Mouse (Mus musculus) heart, postnatal 0 days (tissue): ENCODE results near the gene Suv39h1. TPM values are rescaled to one million over a fixed set of nuclear protein-coding genes. Genes with fewer than 3 reads are reported as not detected.
A peak's percentile ranks its signal among the peaks of the same experiment; 100 is the strongest.
"Not testable (repeated sequence)": the region's sequence is repeated elsewhere in the genome, so short reads cannot be mapped to it uniquely, and the experiment has no call there.

Experiments used
- ATAC-seq: fragments of 200-750 bp; cut with Nextera tagmentation; 2 replicates; pipeline ENCODE4 v1.8.0; 2017; ENCODE audit warnings: low read depth, moderate number of reproducible peaks, moderate library complexity; ENCODE audit not compliant: insufficient read depth
- DNase-seq: peaks from one replicate; pipeline ENCODE4 v3.0.0-alpha.2; 2016; ENCODE audit warnings: low spot score
- H3K27ac ChIP-seq: fragments of 300-500 bp; sonication (generic); 2 replicates; pipeline ENCODE4 v1.5.1; 2014; ENCODE audit warnings: low read depth, mild to moderate bottlenecking
- H3K27me3 ChIP-seq: fragments of 300-500 bp; sonication (generic); 2 replicates; pipeline ENCODE4 v1.6.1; 2014; ENCODE audit warnings: low read length, mixed read lengths; ENCODE audit not compliant: control insufficient read depth, insufficient read depth
- H3K36me3 ChIP-seq: fragments of 300-500 bp; sonication (generic); replicated peaks from 2 replicates; pipeline ENCODE4 v1.6.1; 2014; ENCODE audit warnings: low read length, mixed read lengths; ENCODE audit not compliant: control insufficient read depth, insufficient read depth
- H3K4me1 ChIP-seq: fragments of 300-500 bp; sonication (generic); 2 replicates; pipeline ENCODE4 v1.6.1; 2014; ENCODE audit warnings: antibody characterized with exemption; ENCODE audit not compliant: control insufficient read depth, insufficient read depth
- H3K4me2 ChIP-seq: fragments of 300-500 bp; sonication (generic); 2 replicates; pipeline ENCODE4 v1.6.1; 2014; ENCODE audit warnings: low read depth, mild to moderate bottlenecking, low read length, moderate library complexity
- H3K4me3 ChIP-seq: fragments of 300-500 bp; sonication (generic); 2 replicates; pipeline ENCODE4 v1.5.1; 2014; ENCODE audit warnings: low read depth, low read length
- H3K9ac ChIP-seq: fragments of 300-500 bp; sonication (generic); replicated peaks from 2 replicates; pipeline ENCODE4 v1.6.1; 2014; ENCODE audit warnings: low read depth, low read length, mixed read lengths
- H3K9me3 ChIP-seq: fragments of 300-500 bp; sonication (generic); replicated peaks from 2 replicates; pipeline ENCODE4 v1.6.1; 2016; ENCODE audit warnings: low read length; ENCODE audit not compliant: control insufficient read depth
- CTCF ChIP-seq: IDR thresholded peaks from 2 replicates; pipeline ENCODE4 v1.5.1; 2016; ENCODE audit warnings: antibody characterized with exemption, control low read depth, low read depth
- EP300 ChIP-seq: IDR thresholded peaks from 2 replicates; pipeline ENCODE4 v1.6.1; 2016; ENCODE audit warnings: antibody characterized with exemption, low read depth
- WGBS: fragments of 180-500 bp; shearing (Covaris S2); extraction: QIAGEN DNeasy Blood & Tissue Kit; methylation state at CpG from one replicate; pipeline ENCODE4 v1.1.7; 2014; 5-methylcytosine and 5-hydroxymethylcytosine counted together
- polyA plus RNA-seq: library from polyadenylated mRNA; unstranded; fragments of >200 nt; fragmentation: Nextera tagmentation; extraction: Ambion mirVana; gene quantifications from 2 replicates; pipeline ENCODE4 v1.2.1, GENCODE M21; 2015
- total RNA-seq: library from RNA; depleted of rRNA; stranded (reverse); fragments of >200 nt; gene quantifications from 2 replicates; pipeline ENCODE4 v1.2.3, GENCODE M21; 2014; ENCODE audit warnings: low replicate concordance

Gene Suv39h1
- total and polyA plus RNA-seq, 2 experiments from 2014 or later, result 8.2 to 15.7 TPM

DNA sequence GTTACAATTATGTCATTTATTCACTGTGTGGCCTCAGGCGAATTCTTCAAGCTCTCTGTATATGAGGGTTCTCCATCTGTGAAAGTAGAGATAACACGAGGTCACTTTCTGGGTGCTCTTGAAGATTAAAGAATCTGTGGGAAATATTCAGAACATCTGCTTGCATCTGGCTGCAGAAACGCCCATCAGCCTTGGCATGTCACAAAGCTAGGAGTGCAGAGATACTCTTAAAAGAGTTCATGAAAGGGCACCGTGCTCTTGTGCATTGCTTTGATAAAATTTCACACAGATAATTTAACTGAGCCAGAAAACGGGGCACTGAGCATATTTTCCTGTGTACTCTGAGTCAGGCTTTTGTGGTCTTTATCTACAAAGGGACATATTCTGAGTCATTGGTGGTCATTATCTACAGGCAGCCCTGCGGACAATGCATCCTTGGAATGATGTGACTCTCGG, 27.7 kb upstream of the Suv39h1 start:
- Histone ChIP-seq H3K4me2 (no peak overlapping the region), H3K27me3 (no peaks in the 10 kb centered on the region), H3K36me3 (no peaks in the 10 kb centered on the region), H3K4me3 (no peak overlapping the region), H3K9me3 (no peaks in the 10 kb centered on the region), H3K4me1 (no peaks in the 10 kb centered on the region), H3K9ac (no peak overlapping the region), H3K27ac (no peak overlapping the region)
- ATAC-seq, result no peak
- TF ChIP-seq EP300 (no peak), CTCF (no peak)
- DNase-seq, result no peak
- WGBS, result 33% methylated on average over 7 of the region's 7 CpGs

DNA sequence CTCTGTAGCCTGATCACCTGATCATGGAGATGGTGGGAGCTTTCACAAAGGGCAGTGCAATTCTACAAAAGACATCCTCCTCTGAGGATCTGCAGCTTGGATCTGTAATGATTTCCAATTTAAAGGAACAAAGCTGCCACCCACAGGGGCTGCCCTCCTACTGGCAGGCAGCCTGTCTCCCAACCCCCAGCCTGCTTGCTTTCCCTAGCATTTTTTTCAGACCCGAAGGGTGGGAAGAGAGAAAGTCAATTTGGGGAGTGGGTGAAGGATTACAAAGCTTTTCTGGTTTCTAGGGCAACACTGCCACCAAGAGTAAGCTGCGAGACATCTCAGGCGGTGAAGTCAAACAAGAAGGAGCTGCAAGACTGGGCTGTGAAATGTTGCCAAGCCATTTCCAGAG, 26.5 kb upstream of the Suv39h1 start:
- Histone ChIP-seq H3K27me3 (no peaks in the 10 kb centered on the region), H3K36me3 (no peaks in the 10 kb centered on the region), H3K4me2 (no peak overlapping the region), H3K27ac (no peak overlapping the region), H3K9me3 (no peaks in the 10 kb centered on the region), H3K4me3 (no peak overlapping the region), H3K4me1 (no peaks in the 10 kb centered on the region), H3K9ac (no peak overlapping the region)
- no peak for ATAC-seq
- WGBS, result 17% methylated on average over 3 of the region's 3 CpGs
- DNase-seq, result no peak
- TF ChIP-seq EP300 (no peak), CTCF (peak; percentile 8; the same call in 1 of the 2 replicates)

DNA sequence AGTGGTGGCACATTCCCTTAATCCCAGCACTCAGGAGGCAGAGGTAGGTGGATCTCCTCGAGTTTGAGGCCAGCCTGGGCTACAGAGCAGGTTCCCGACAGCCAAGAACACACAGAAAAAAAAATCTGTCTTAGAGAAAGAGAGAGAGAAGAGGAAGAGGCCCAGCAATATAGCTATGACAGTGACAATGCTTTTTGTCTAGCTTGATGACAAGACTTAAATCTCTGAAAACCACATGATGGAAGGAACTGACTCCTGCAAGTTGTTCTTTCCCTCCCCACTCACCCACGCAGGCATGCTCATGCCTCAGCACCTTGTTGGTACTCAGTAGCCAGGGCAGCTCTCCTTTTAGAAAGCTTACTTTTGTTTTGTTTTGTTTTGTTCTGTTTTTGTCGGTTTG, 24.9 kb upstream of the Suv39h1 start:
- H3K4me2 ChIP-seq, result no peak overlapping the region
- H3K4me3 ChIP-seq, result no peak overlapping the region
- no peaks in the 10 kb centered on the region for H3K36me3 ChIP-seq
- no peaks in the 10 kb centered on the region for H3K9me3 ChIP-seq
- DNase-seq (no peak), ATAC-seq (no peak)
- WGBS, result 57% methylated on average over 4 of the region's 4 CpGs
- H3K4me1 ChIP-seq, result no peaks in the 10 kb centered on the region
- no peak overlapping the region for H3K27ac ChIP-seq
- H3K9ac ChIP-seq, result no peak overlapping the region
- H3K27me3 ChIP-seq, result no peaks in the 10 kb centered on the region
- TF ChIP-seq CTCF (no peak), EP300 (no peak)

DNA sequence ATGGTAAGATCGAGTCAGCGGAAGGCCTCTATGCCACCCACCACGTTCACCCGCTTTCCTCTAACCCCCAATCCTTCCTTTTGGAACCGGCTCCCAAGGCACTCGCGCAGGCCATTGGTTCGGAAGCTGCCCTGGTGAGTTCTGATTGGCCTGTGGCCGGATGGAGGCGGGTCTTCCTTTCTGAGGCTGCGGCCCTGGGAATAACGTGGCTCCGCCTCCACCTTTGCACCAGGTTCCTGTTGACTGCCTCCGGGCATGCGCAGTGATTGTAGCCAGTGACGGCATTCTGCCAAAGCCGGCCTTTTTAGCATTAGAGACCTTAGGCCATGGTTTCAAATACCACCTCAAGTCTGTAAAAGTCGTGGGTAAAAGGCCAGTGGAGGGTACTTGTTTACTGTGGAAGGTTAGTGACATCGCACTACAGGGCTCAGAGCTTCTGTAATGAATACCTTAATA, 22.3 kb upstream of the Suv39h1 start:
- no peaks in the 10 kb centered on the region for H3K9me3 ChIP-seq
- no peaks in the 10 kb centered on the region for H3K27me3 ChIP-seq
- H3K9ac ChIP-seq, result peak overlapping the region; percentile 9; the same call in 1 of the 2 replicates
- 17% methylated on average over 16 of the region's 19 CpGs for whole genome bisulfite sequencing
- DNase-seq, result peak; percentile 94
- H3K36me3 ChIP-seq, result no peaks in the 10 kb centered on the region
- no peak for TF ChIP-seq CTCF
- TF ChIP-seq EP300, result no peak
- H3K27ac ChIP-seq, result peak overlapping the region; percentile 59
- H3K4me2 ChIP-seq, result peak overlapping the region; percentile 43
- H3K4me3 ChIP-seq, result peak overlapping the region; percentile 22; the same call in 1 of the 2 replicates
- no peaks in the 10 kb centered on the region for H3K4me1 ChIP-seq
- peak; percentile 98 for ATAC-seq

DNA sequence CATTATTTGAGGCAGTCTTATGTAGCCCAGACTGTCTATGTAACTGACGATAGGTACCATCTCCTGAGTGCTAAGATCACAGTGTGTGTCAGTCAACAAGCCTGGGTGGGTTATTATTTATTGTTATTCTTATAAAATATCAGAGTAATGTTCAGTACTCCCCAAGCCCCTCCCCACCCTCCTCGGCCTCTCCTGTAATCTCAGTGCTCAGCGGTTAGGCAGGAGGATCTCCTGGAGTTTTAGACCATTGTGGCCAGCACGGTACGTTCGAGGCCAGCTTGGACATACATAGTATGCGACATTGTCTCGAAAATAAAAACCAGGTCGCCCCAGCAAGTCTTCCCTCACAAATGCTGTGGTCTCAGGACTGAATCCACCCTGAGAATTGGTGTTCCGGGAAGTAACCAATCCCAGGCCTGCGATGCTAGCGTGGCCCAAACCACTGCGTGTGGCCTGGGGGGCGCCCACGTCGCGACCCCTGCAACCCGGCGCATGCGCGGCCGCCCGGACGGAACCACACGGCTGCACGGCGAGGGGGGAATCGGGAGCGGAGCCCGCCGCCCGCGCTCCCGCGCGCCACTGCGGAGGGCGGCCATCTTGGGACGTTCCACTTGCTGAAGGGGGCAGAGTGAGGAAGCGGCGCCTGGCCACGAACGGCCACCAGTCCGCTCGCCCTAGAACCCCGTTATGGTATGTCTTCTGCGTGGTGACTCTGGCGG, 21.7 kb upstream of the Suv39h1 start:
- H3K27me3 ChIP-seq, H3K36me3 ChIP-seq, DNase-seq, H3K9ac ChIP-seq, H3K9me3 ChIP-seq, H3K4me1 ChIP-seq: not testable (repeated sequence)
- peak; percentile 93 for ATAC-seq
- Histone ChIP-seq H3K4me3 (peak overlapping the region; percentile 31), H3K4me2 (peak overlapping the region; percentile 49), H3K27ac (peak overlapping the region; percentile 59; the same call in 1 of the 2 replicates)
- 11% methylated on average over 15 of the region's 48 CpGs for WGBS

DNA sequence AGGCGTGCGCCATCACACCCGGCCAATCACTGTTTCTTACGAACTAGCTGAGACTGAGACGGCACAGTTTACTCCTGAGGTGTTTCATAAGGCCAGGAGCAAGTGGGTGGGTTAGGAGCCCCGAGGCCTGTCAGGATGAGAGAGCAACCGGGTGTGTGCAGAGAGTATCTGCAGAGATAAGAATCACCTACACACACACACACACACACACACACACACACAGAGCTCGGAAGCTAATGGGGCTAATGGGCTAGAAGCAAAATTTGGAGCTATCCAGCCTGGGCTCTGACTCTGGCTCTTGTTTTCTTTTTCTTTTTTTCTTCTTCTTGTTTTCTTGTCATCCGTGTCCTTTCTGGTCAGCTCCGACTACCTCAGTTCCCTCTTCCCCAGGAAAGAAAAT, 21.0 kb upstream of the Suv39h1 start:
- DNase-seq (no peak), ATAC-seq (no peak)
- H3K27ac ChIP-seq, result no peak overlapping the region
- 0 out of 2 replicates have a peak overlapping the region, but pooled peaks have one; percentile 31 for H3K4me3 ChIP-seq
- H3K4me2 ChIP-seq, result peak overlapping the region; percentile 49
- TF ChIP-seq EP300 (no peak), CTCF (no peak)
- H3K27me3 ChIP-seq, result no peaks in the 10 kb centered on the region
- no peaks in the 10 kb centered on the region for H3K9me3 ChIP-seq
- no peaks in the 10 kb centered on the region for H3K36me3 ChIP-seq
- H3K9ac ChIP-seq, result no peak overlapping the region
- 77% methylated on average over 9 of the region's 10 CpGs for WGBS
- no peaks in the 10 kb centered on the region for H3K4me1 ChIP-seq

DNA sequence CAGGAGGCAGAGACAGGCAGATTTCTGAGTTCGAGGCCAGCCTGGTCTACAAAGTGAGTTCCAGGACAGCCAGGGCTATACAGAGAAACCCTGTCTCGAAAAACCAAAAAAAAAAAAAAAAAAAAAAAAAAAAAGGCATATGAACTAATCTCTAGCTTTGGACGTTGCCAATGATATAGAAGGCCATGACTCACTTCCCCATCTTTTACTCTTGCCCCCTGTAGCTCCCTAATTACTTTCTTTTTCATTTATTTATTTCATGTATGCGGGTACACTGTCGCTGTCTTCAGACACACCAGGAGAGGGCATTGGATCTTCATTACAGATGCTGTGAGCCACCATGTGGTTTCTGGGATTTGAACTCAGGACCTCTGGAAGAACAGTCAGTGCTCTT, 16.4 kb upstream of the Suv39h1 start:
- not testable (repeated sequence) for H3K27ac ChIP-seq, DNase-seq, ATAC-seq, H3K36me3 ChIP-seq, H3K9ac ChIP-seq, H3K4me2 ChIP-seq, H3K4me1 ChIP-seq, H3K27me3 ChIP-seq, H3K9me3 ChIP-seq, H3K4me3 ChIP-seq
- WGBS, result 74% methylated on average over 4 of the region's 5 CpGs
